Mouse (Mus musculus): ENCODE results near the gene Ttc16. TPM values are rescaled to one million over a fixed set of nuclear protein-coding genes. Genes with fewer than 3 reads are reported as not detected.

The Ttc16 gene
- total RNA-seq, 1 experiment from 2014 or later = 0.15 TPM

DNA sequence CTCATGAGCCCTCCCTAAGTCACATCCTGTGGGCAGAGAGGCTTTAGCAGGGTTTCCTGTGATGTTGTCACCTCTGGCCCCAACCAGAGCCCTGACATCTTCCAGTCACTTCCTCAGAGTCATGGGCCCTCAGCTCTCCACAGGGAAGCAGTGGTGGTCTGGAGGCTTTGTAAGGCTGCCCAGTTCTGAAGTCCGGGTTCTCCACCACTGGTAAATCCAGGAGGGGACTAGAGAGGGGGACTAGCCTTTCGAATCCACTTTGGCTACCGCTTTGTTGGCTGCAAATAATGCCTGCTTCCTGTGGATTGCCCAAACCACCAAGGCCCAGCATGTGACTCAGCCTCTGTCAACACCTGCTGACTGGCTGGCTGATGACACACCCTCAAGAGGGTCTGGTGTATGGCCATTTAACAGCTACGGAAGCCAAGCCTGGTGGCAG lies 60.4 kb downstream of the Ttc16 start:
- no peak for DNase-seq

- DNase-seq = no peak
Observed at GRCm38 (mm10) chr2:32714117-32714986, 61.1 kb downstream of the Ttc16 start.

- peak; percentile 93 for DNase-seq
Observed at GRCm38 (mm10) chr2:32712934-32713817, 62.3 kb downstream of the Ttc16 start, which contains the start of gene Cdk9. TSS of gene Cdk9 (minus strand) at chr2:32713076.

DNA sequence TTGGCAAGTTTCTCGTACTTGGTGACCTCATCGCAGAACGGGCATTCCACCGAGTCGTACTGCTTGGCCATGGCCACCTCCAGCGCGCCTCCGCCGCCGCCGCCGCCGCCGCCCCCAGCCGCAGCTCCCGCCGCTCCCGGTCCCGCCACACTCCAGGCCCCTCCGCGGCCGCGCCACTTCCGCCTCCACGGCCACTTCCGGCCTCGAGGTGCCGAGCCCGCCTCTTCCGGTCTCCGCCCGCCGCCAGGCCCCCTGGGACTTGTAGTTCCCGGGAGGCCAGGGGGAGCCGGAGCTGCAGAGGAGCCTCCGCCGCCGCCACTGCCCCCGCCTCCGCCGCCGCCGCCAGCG lies 62.9 kb downstream of the Ttc16 start:
- DNase-seq = peak; percentile 95

GRCm38 (mm10) chr2:32712108-32712551 lies 63.3 kb downstream of the Ttc16 start:
- peak; percentile 72 for DNase-seq

DNA sequence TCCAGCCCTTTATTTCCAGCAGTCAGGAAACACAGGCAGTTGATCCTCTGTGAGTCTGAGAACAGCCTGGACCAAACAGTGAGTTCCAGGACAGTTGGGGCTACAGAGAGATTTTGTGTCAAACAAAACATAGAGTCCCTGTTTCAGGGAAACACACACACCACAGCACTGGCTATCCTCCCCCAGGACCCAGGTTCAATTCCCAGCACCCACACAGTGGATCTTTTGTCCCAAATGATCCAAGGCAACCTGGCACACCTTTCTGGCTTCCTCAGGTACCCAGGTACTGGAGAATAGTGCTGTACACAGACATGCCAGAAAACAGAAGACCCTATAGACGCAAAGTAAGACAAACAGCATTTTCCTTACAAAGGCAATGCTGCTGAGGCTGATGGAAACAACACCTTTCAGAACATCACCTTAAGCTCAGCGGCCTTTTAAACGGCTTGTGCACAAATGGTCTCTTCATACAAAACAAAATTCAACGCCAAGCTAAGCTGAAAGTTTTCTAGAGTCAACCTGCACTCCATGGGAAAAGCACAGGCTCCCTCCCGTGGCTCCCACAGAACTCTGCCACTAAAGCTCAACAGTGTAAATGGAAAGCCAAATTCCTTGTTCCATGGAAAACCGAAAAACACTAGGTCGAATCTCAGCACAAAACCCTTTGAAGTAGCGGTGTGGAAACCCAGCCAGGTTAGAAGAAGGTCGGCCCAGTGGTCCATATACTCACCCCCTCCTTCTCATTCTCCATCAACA lies 64.0 kb downstream of the Ttc16 start:
- DNase-seq = no peak

- DNase-seq = no peak
Observed at GRCm38 (mm10) chr2:32710425-32710824, 65.0 kb downstream of the Ttc16 start.

- DNase-seq = no peak
Observed at GRCm38 (mm10) chr2:32709521-32710137, 65.8 kb downstream of the Ttc16 start.

GRCm38 (mm10) chr2:32708643-32709042 lies 66.8 kb downstream of the Ttc16 start:
- peak; percentile 59 for DNase-seq

Small RNAs within 50 kb of the gene (microRNA-seq; reads per million reads assigned to microRNA genes)
- 0 to 0.36 reads per million in 2 experiments for gene Mir2861
- gene Mir3960 = 0 reads per million in 2 experiments

Other genes with a start within 250 kb of the Ttc16 start
- gene Fam102a, start 240.3 kb downstream of the Ttc16 start, total RNA-seq (2021) = 32.3 and 35.5 TPM in 2 replicates
- 63.7 and 66.8 TPM in 2 replicates for gene Dpm2, start 204.8 kb downstream of the Ttc16 start, total RNA-seq (2021)
- gene Pip5kl1, start 200.8 kb downstream of the Ttc16 start, total RNA-seq (2021) = not detected in 2 replicates
- gene 9430097D07Rik, start 199.9 kb downstream of the Ttc16 start, total RNA-seq (2021) = not detected in 2 replicates
- gene St6galnac4, start 188.5 kb downstream of the Ttc16 start, total RNA-seq (2021) = 8.8 and 9.4 TPM in 2 replicates
- 48.4 and 56.0 TPM in 2 replicates for gene St6galnac6, start 175.9 kb downstream of the Ttc16 start, total RNA-seq (2021)
- 43.4 and 61.9 TPM in 2 replicates for gene Ak1, start 153.9 kb downstream of the Ttc16 start, total RNA-seq (2021)
- 105 and 106 TPM in 2 replicates for gene Eng, start 129.0 kb downstream of the Ttc16 start, total RNA-seq (2021)
- gene Fpgs, start 71.5 kb downstream of the Ttc16 start, total RNA-seq (2021) = 12.5 and 15.4 TPM in 2 replicates
- 83.6 and 96.8 TPM in 2 replicates for gene Cdk9, start 62.6 kb downstream of the Ttc16 start, total RNA-seq (2021)
- 14.3 and 23.7 TPM in 2 replicates for gene Sh2d3c, start 54.6 kb downstream of the Ttc16 start, total RNA-seq (2021)
- gene 6330409D20Rik, start 34.6 kb downstream of the Ttc16 start, total RNA-seq (2021) = not detected in 2 replicates
- 24.7 and 30.8 TPM in 2 replicates for gene Tor2a, start 18.4 kb downstream of the Ttc16 start, total RNA-seq (2021)
- gene Ptrh1, start 153 bp upstream of the Ttc16 start, total RNA-seq (2021) = 5.7 and 5.9 TPM in 2 replicates
- not detected in 2 replicates for gene Cfap157, start 8.8 kb upstream of the Ttc16 start, total RNA-seq (2021)
- gene Stxbp1, start 71.6 kb upstream of the Ttc16 start, total RNA-seq (2021) = 15.6 and 22.2 TPM in 2 replicates
- 14.0 and 15.2 TPM in 2 replicates for gene Fam129b, start 100.5 kb upstream of the Ttc16 start, total RNA-seq (2021)
- 133 and 250 TPM in 2 replicates for gene Rpl12, start 185.9 kb upstream of the Ttc16 start, total RNA-seq (2021)
- gene Lrsam1, start 186.0 kb upstream of the Ttc16 start, total RNA-seq (2021) = 17.4 and 28.7 TPM in 2 replicates
- 15.0 and 24.4 TPM in 2 replicates for gene Slc2a8, start 206.4 kb upstream of the Ttc16 start, total RNA-seq (2021)